Mouse (Mus musculus): ENCODE measurements at regions not wholly inside any gene's neighbourhood (a gene's known extent, or its start where the extent isn't known, plus 50 kb on each side); places are given as distances from the start of the nearest gene placed in this dataset.

DNA sequence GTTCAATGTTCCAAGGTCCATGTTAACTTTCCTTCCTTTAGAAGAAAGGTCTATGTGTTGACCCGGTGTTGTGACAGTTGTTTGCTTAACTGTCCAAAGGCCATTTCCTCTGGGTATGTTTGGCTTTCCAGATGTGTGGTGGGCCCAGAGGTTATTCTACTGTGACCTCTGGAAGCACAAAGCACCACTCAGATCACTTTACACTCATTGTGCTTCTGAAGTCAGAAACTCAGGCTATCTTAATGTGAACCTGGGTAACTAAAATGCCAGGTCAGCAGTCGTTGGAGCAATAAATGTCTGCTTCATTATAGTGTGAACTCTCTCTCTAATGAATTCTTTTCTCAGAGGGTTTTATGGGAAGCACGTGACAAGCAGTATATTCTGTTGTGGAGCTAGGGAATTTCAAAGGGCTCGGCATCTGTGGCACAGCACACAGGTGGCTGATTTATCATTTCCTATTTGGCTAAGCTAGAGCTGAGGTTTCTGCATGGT is 68.5 kb upstream of the Klf12 start:
- DNase-seq (ENCODE audit: low spot score in 2 of 2), result no peak

DNA sequence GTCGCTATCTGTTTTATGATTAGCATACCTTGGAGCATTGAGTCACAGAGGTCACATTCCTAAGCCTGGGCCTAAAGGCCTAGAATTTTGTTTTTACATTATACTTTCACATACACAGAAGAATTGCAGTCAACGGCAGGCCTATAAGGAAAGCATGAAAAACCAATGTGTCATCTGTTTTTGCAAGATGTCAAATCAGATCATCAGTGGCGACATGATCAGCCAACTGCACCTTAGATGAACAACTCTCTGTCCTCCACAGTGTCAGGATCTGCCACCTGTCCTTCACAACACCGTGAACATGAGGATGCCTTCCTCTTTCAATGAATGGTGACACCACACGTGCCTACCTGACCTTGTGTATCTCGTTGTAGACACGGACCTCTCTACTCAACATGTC is 66.5 kb upstream of the Klf12 start:
- no peak for DNase-seq (ENCODE audit: low spot score in 2 of 2)

GRCm38 (mm10) chr14:100350021-100350790 is 65.7 kb upstream of the Klf12 start:
- no peak for DNase-seq (ENCODE audit: low spot score in 2 of 2)

DNA sequence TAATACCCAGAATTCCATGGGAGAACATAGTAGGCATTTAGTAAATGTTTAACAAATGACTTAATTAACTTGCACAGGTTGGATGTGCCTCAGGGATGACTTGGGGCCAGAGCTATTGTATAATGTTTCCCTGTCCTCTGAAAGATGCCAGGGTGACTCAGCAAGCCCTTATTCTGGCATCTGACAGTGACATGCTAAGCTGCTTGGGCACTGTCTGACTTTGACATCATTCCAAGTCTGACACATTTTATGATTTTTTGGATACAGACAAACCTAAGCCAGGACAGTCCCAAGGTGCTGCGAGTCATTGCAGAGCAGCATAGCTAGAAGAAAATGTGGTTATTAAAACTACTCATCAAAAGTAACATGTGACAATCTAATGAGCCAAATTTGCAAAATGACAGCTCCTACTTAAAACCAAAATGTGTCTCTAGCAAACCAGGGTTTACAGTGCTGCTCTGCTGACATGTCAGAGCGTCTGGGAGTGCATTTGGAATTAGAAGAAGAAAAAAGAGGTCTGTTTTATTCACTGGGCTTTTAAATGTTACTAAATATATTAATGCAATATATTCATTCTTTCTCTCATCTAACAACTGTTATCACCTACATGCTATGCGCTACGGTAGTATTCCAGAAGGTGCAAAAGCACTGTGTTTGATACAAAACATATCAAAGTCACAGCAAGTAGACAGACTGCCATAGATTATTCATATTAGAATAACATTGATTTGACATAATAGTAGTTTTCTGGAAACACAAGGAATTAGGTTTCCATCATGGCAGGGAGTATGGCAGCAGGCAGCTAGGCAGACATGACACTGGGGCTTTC is 64.1 kb upstream of the Klf12 start:
- no peak for DNase-seq (ENCODE audit: low spot score in 2 of 2)

GRCm38 (mm10) chr14:100336926-100337325 is 52.4 kb upstream of the Klf12 start:
- no peak for DNase-seq (ENCODE audit: low spot score in 2 of 2)
